Mouse (Mus musculus) embryonic facial prominence, embryonic 11.5 days (tissue): ENCODE measurements at regions not wholly inside any gene's neighbourhood (a gene's known extent, or its start where the extent isn't known, plus 50 kb on each side); places are given as distances from the start of the nearest gene placed in this dataset.

ENCODE experiments used
- ATAC-seq: fragments of 200-750 bp; cut with Nextera tagmentation; replicated peaks from 2 replicates; pipeline ENCODE4 v1.8.0; 2017; ENCODE audit warnings: low read depth; ENCODE audit not compliant: insufficient number of reproducible peaks, low FRiP score, low TSS enrichment
- DNase-seq: peaks from one replicate; pipeline ENCODE4 v3.0.0-alpha.2; 2015; ENCODE audit warnings: low spot score
- H3K27ac ChIP-seq: fragments of 300-500 bp; sonication (generic); replicated peaks from 2 replicates; pipeline ENCODE4 v1.5.1; 2014; ENCODE audit warnings: mild to moderate bottlenecking, low read depth, low read length, control low read depth
- H3K27me3 ChIP-seq: fragments of 300-500 bp; sonication (generic); 2 replicates; pipeline ENCODE4 v1.6.1; 2014; ENCODE audit warnings: mild to moderate bottlenecking, low read length, moderate library complexity, mixed read lengths; ENCODE audit not compliant: control insufficient read depth, insufficient read depth
- H3K36me3 ChIP-seq: fragments of 300-500 bp; sonication (generic); replicated peaks from 2 replicates; pipeline ENCODE4 v1.6.1; 2014; ENCODE audit warnings: low read depth, mild to moderate bottlenecking, low read length, moderate library complexity, mixed read lengths; ENCODE audit not compliant: control insufficient read depth, insufficient read depth
- H3K4me1 ChIP-seq: fragments of 300-500 bp; sonication (generic); 2 replicates; pipeline ENCODE4 v1.6.1; 2014; ENCODE audit warnings: low read length, mixed read lengths; ENCODE audit not compliant: control insufficient read depth, insufficient read depth
- H3K4me2 ChIP-seq: fragments of 300-500 bp; sonication (generic); 2 replicates; pipeline ENCODE4 v1.6.1; 2014; ENCODE audit warnings: low read depth, mild to moderate bottlenecking, control low read depth, low read length, moderate library complexity
- H3K4me3 ChIP-seq: fragments of 300-500 bp; sonication (generic); 2 replicates; pipeline ENCODE4 v1.5.1; 2014; ENCODE audit warnings: low read depth, low read length, control low read depth
- H3K9ac ChIP-seq: fragments of 300-500 bp; sonication (generic); replicated peaks from 2 replicates; pipeline ENCODE4 v1.6.1; 2014; ENCODE audit warnings: mild to moderate bottlenecking, control low read depth, low read length
- H3K9me3 ChIP-seq: fragments of 300-500 bp; sonication (generic); replicated peaks from 2 replicates; pipeline ENCODE4 v1.6.1; 2016; ENCODE audit warnings: mild to moderate bottlenecking, low read length, inconsistent platforms, mixed read lengths; ENCODE audit not compliant: control insufficient read depth
- WGBS: fragments of 180-500 bp; shearing (Covaris S2); extraction: QIAGEN DNeasy Blood & Tissue Kit; methylation state at CpG from one replicate; pipeline ENCODE4 v1.1.7; 2014; 5-methylcytosine and 5-hydroxymethylcytosine counted together

DNA sequence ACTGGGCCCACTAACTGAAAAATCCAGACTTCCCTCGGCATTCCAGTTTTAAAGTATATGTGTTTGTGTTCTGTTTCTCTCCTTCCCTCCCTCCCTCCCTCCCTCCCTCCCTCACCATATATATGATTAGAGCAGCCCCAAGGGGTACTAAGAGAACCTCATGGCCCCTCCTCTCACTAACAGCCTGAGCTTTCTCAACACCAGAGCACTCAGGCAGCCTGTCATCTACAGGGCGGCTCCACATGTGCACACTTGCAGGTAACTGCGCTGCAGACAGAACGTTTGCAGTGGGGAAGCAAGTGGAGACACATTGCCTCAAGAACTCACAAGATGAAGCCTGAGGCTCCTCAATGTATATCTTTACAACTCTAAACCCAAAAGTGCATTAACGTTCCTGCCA is 294.9 kb downstream of the Sox4 start:
- H3K27me3 ChIP-seq = no peaks in the 10 kb centered on the region
- ATAC-seq (0 out of 2 replicates have a peak, but pooled peaks have one; percentile 39), DNase-seq (peak; percentile 49)
- H3K36me3 ChIP-seq = no peaks in the 10 kb centered on the region
- no peak overlapping the region for H3K9ac ChIP-seq
- H3K4me1 ChIP-seq = no peaks in the 10 kb centered on the region
- no peak overlapping the region for H3K4me3 ChIP-seq
- WGBS = 72% methylated on average over 5 of the region's 5 CpGs
- no peak overlapping the region for H3K27ac ChIP-seq
- H3K4me2 ChIP-seq = no peak overlapping the region
- no peaks in the 10 kb centered on the region for H3K9me3 ChIP-seq

DNA sequence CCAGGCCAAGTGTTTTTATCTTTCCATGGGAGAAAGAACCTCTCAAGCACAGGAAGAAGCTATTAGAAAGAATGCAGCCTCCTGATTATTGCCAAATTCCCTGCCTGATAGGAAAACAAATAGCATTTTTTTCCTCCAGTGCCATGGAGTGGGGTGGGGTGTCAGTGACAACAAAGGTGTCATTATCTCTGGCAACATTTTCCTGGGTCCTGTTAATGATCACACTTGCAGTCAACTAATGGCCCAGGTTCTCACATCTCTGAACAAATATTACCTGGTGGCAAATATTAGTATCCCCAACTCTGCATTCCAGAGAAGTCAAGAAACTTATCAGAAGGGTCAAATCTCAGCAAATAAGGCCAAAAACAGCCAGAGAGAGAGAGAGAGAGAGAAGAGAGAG is 298.6 kb downstream of the Sox4 start:
- DNase-seq (no peak), ATAC-seq (no peak)
- Histone ChIP-seq H3K27ac (no peak overlapping the region), H3K4me2 (no peak overlapping the region), H3K4me1 (no peaks in the 10 kb centered on the region), H3K9ac (no peak overlapping the region), H3K27me3 (no peaks in the 10 kb centered on the region), H3K36me3 (no peaks in the 10 kb centered on the region), H3K9me3 (no peaks in the 10 kb centered on the region), H3K4me3 (no peak overlapping the region)

DNA sequence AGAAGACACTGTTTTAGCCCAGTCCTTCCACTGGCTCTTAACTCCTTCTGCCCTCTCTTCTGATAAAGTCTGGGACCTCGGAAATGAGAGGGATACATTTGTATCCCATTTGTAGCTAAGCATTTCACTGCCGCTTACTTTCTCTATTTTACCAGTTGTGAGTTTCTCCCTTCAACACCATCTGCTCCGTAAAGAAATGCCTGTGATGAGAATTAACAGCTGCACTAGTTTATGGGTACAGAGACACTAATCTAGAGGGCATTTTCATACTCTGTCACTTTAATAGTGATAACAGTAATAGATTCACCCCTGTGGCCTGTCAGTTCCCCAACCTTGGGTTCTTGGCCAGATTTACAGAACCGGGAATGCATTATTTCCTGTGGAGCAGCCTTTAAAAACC is 300.2 kb downstream of the Sox4 start:
- Histone ChIP-seq H3K27me3 (no peaks in the 10 kb centered on the region), H3K27ac (no peak overlapping the region), H3K4me1 (no peaks in the 10 kb centered on the region), H3K4me3 (no peak overlapping the region), H3K4me2 (no peak overlapping the region), H3K9ac (no peak overlapping the region), H3K9me3 (no peaks in the 10 kb centered on the region), H3K36me3 (no peaks in the 10 kb centered on the region)
- WGBS = 87% methylated on average over 4 of the region's 4 CpGs
- no peak for DNase-seq
- ATAC-seq = no peak

DNA sequence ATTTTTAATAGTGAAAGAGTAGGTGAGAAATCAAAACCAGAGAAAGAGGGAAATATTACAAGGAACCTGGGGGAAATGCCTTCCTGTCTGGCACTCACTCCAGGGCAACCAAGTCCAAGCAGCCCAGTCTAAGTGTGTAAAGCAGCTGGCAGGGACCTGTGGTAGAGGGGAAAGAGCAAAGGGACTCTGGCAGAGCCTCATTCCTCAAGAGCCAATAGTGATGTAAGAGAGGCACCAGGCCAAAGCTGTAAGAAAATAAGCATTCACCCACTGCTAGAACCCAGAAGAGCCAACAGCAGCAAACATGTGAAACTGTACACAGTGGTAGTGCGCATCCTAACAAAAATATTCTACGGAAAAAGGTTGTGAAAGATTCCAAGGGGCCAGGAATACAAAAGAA is 301.7 kb downstream of the Sox4 start:
- Histone ChIP-seq H3K4me3 (no peak overlapping the region), H3K27ac (no peak overlapping the region), H3K4me1 (no peaks in the 10 kb centered on the region), H3K4me2 (no peak overlapping the region), H3K36me3 (no peaks in the 10 kb centered on the region), H3K9me3 (no peaks in the 10 kb centered on the region), H3K27me3 (no peaks in the 10 kb centered on the region), H3K9ac (no peak overlapping the region)
- WGBS = 74% methylated on average over 2 of the region's 2 CpGs
- DNase-seq (no peak), ATAC-seq (no peak)

DNA sequence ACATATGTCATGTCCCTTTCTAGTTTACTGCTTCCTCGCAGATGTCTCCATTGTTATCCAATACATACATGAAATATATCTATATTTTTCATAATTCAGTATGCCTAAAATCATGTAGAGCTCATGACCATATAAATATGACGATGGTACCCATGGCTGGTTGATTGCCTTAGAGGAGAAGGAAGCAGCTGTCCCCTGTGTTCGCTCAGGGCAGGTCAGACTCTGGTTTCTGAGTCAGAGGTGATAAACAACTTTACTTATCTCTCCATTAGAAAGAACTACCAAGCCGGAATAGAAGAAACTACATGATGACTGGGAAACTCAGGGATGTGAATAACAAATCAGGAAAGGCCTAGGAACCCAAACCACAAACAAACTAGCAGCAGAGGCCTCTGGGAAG is 307.6 kb downstream of the Sox4 start:
- no peak overlapping the region for H3K4me3 ChIP-seq
- no peak for DNase-seq
- no peak for ATAC-seq

DNA sequence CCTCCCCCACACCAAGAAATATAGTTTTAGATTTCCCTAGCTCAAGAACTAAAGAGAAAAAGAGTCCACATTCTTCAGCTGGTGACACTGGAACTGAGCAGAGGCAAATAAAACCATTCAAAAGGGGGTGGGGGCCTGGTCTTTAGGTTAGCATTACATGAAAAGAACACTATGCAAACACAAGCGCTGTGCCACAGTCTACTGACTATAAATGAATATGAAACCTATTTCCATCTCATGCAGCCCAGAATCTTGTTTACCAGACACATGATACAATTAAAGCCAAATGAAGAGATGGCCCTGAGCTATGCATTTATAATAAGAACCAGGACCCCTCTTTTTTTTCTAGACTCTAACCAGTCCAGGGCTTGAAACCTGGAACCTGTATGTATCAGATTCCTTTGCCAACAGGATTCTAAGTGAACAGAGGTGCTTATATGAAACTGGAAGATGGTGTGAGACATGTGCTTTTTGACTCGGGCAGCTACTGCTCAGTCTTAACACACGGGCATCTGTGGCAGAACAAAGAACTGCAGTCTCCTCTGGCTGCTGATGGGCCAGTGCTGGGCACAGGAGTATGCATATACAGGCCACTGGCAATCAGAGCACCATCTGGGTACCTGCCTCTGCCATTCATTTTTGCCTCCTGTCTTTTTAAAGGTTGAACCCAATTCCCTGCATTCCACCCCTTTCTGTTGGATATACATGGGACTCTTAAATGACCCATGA is 308.5 kb downstream of the Sox4 start:
- no peak overlapping the region for H3K4me3 ChIP-seq
- ATAC-seq (no peak; the same call in 1 of the 2 replicates), DNase-seq (peak; percentile 57)
- no peaks in the 10 kb centered on the region for H3K36me3 ChIP-seq
- no peaks in the 10 kb centered on the region for H3K9me3 ChIP-seq
- H3K27ac ChIP-seq = no peak overlapping the region
- H3K4me2 ChIP-seq = no peak overlapping the region
- H3K4me1 ChIP-seq = no peaks in the 10 kb centered on the region
- no peaks in the 10 kb centered on the region for H3K27me3 ChIP-seq
- no peak overlapping the region for H3K9ac ChIP-seq
- 50% methylated on average over 3 of the region's 3 CpGs for WGBS

More for the DNA sequence above, 307.6 kb downstream of the Sox4 start:
- Histone ChIP-seq H3K27ac (no peak overlapping the region), H3K27me3 (no peaks in the 10 kb centered on the region), H3K36me3 (no peaks in the 10 kb centered on the region), H3K4me1 (no peaks in the 10 kb centered on the region), H3K9me3 (no peaks in the 10 kb centered on the region), H3K9ac (no peak overlapping the region), H3K4me2 (no peak overlapping the region)
- 83% methylated on average over 4 of the region's 4 CpGs for WGBS

DNA sequence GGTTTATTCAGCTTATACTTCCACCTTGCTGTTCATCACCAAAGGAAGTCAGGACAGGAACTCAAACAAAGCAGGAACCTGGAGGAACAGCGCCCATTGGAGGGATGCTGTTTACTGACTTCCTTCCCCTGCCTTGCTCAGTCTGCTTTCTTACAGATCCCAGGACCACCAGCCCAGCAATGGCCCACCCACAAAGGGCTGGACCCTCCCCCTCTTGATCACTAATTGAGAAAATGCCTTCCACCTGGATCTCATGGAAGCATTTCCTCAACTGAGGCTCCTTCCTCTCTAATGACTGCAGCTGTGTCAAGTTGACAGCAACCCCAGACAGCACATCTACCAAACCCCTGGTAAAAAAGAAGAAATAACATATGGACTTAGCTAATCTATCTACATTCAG is 312.7 kb downstream of the Sox4 start:
- Histone ChIP-seq H3K36me3 (no peaks in the 10 kb centered on the region), H3K4me1 (no peaks in the 10 kb centered on the region), H3K27ac (no peak overlapping the region; the same call in 1 of the 2 replicates), H3K4me2 (no peak overlapping the region), H3K9ac (no peak overlapping the region), H3K9me3 (no peaks in the 10 kb centered on the region), H3K27me3 (no peaks in the 10 kb centered on the region), H3K4me3 (no peak overlapping the region)
- WGBS = 31% methylated on average over 1 of the region's 1 CpGs
- DNase-seq (peak; percentile 79), ATAC-seq (no peak)

DNA sequence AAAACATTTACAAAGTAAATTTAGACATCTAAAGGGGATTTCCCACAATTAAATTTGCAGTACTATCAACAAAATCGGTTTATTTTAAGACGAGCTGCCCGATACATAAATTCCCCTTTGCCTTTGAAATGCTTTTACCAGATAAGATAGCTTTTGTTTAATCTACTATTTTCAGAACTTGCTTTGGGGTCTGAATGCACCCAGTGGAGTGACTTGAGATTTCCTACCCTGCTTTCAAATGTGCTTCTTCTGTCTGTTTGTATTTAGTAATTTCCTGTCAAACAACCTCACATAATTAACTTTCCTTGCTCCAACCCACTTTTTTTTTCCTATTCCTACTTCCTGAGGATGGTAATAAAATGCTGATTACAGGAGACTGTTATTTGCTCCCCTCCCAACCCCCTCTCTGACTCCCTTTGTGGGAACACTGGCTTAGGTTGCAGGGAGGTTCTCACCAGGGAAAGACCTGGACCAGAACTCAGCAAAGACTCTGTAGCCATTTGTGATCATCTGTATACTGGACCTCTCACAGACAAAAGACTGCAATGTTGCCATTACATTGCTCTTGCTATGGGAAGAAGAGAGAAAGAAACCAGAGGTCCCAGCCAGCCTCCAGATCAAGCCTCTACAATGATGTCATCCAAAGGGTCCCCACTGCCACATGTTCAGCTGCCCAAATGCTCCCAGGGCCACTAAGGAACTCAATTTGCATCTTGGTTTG is 318.1 kb downstream of the Sox4 start:
- Histone ChIP-seq H3K4me1 (peaks cover 3% of the 10 kb centered on the region), H3K27ac (peak overlapping the region; percentile 43), H3K27me3 (no peaks in the 10 kb centered on the region), H3K4me3 (no peak overlapping the region), H3K36me3 (no peaks in the 10 kb centered on the region), H3K9me3 (no peaks in the 10 kb centered on the region), H3K4me2 (no peak overlapping the region), H3K9ac (no peak overlapping the region)
- peak; percentile 47 for DNase-seq
- 51% methylated on average over 3 of the region's 3 CpGs for WGBS
- ATAC-seq = no peak
